Mouse (Mus musculus) splenic B cell, adult 2 months (primary cell): ENCODE results near the gene Gss.
"Not testable (repeated sequence)": the region's sequence is repeated elsewhere in the genome, so short reads cannot be mapped to it uniquely, and the experiment has no call there.

Source experiments
- DNase-seq: peaks from one replicate; pipeline ENCODE4 v3.0.0-alpha.2; 2011; ENCODE audit warnings: low read depth, low spot score
- H3K27me3 ChIP-seq: 2 replicates; pipeline ENCODE4 v1.6.1; 2012; ENCODE audit warnings: mild to moderate bottlenecking, low read length, moderate library complexity, mixed read lengths; ENCODE audit not compliant: control insufficient read depth, poor library complexity, insufficient read depth, severe bottlenecking
- H3K36me3 ChIP-seq: 2 replicates; pipeline ENCODE4 v1.6.1; 2012; ENCODE audit warnings: mild to moderate bottlenecking, low read length, moderate library complexity, mixed read lengths; ENCODE audit not compliant: control insufficient read depth, poor library complexity, insufficient read depth, severe bottlenecking

The Gss gene

DNA sequence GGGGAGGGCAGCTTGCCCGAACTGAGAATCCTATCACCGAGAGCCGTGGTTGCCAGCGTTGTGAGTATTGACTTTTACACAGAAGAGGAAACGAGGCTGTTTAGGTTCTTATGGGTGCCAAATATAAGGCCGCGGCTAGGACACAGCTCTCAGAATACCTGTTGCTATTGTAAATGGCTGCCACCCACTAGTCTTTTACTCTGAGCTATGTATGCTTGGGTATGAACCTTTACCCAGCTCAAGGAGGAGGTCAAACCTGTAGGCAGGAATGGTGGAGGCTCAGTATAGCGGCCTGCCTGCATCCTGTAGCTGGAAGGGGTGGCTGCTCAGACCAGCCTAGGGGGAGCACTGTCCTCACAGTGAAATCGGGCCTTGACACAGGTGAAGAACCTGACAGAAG, 35.5 kb upstream of the Gss start:
- H3K36me3 ChIP-seq, result no peaks in the 10 kb centered on the region; the same call in 1 of the 2 replicates
- H3K27me3 ChIP-seq, result no peaks in the 10 kb centered on the region
- DNase-seq, result no peak

DNA sequence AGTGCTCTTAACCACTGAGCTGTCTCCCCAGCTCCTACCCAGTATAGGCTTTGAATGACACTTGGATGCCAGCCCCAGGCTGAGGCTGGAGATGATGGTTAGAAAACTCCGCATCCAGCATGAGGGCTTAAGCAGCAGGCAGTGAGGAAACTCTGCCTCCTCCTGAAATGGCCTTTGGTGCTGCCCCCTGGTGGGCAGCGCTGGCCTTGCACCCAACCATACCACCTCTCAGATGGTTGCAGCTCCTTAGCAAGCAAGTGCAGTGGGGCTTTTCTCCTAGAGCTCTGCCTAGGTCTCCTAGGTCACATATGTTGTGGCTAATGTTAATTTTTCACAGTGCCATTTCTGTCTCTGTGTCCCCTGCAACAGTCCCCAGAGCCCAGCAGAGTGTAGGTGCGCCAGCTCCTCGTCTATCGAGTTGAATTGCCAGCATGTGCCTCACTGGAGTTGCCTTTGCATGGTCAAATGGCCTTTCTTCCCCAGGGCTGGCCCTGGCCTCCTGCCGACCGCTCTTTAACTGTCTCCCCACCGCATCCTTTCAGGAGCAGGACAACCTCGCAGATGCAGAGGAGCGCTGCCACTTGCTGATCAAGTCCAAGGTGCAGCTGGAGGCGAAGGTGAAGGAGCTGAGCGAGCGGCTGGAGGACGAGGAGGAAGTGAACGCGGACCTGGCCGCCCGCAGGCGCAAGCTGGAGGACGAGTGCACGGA, 34.6 kb upstream of the Gss start:
- DNase-seq, result peak; percentile 82
- Histone ChIP-seq H3K27me3 (no peaks in the 10 kb centered on the region), H3K36me3 (no peaks in the 10 kb centered on the region)

GRCm38 (mm10) chr2:155626277-155626676, 33.7 kb upstream of the Gss start:
- DNase-seq, result no peak
- Histone ChIP-seq H3K36me3 (no peaks in the 10 kb centered on the region), H3K27me3 (no peaks in the 10 kb centered on the region)

DNA sequence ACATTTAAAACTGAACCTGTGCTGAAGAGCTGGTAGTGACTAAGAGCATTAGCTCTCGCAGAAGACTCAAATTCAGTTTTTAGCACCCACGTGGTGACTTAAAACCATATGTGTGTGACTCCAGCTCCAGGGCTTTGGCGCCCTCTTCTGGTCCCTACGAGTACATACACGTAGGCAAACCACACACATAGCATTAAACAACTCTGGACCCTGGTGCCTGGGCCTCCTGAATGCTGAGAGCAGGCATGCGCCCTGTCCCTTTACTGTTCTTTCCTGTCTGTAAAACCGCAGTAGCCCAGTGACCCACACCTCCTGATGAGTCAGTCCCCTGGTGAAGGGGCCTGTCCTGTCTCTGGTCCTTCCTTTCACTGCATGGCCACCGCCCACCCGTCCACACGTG, 32.1 kb upstream of the Gss start:
- H3K36me3 ChIP-seq, result no peaks in the 10 kb centered on the region
- peak; percentile 69 for DNase-seq
- no peaks in the 10 kb centered on the region for H3K27me3 ChIP-seq

DNA sequence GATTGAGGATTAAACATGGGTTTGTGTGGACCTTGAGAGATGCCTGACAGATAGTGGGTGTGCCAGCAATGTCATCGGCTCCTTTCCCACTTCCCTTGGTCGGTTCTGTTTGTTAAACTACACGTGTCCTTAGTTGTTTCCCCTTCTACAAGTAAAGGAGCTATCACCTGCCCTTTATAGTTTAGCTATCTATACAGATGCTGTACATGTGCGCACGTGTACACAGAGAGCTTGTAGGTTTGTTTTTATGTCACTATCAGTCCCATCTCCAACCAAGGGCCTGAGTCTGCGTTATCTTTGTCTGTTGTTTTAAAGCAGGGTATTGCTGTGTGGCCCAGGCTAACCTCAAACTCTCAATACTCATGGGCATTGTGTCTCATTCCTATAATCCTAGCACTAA, 31.4 kb upstream of the Gss start:
- Histone ChIP-seq H3K36me3 (no peaks in the 10 kb centered on the region), H3K27me3 (no peaks in the 10 kb centered on the region)
- DNase-seq, result no peak

GRCm38 (mm10) chr2:155622606-155623005, 30.0 kb upstream of the Gss start:
- no peaks in the 10 kb centered on the region for H3K36me3 ChIP-seq

DNA sequence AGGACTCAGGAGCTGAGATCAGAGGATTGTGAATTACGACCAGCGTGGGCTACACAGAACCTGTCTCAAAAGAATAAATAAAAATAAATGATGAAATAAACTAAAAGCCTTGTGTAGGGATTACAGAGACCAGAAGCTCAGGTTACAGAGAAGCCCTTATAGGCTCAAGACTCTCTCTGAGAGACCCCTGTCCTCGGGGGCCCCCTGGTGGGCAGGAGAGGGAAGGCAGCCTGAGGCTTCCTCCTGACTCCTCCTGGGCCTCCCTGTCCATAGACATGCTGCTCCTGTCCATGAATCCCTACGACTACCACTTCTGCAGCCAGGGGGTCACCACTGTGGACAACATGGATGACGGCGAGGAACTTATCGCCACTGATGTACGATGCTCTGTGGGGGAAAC, 27.2 kb upstream of the Gss start:
- Histone ChIP-seq H3K27me3 (no peaks in the 10 kb centered on the region), H3K36me3 (no peaks in the 10 kb centered on the region)
- DNase-seq, result peak; percentile 81

More at GRCm38 (mm10) chr2:155622606-155623005, 30.0 kb upstream of the Gss start:
- no peak for DNase-seq
- no peaks in the 10 kb centered on the region for H3K27me3 ChIP-seq

DNA sequence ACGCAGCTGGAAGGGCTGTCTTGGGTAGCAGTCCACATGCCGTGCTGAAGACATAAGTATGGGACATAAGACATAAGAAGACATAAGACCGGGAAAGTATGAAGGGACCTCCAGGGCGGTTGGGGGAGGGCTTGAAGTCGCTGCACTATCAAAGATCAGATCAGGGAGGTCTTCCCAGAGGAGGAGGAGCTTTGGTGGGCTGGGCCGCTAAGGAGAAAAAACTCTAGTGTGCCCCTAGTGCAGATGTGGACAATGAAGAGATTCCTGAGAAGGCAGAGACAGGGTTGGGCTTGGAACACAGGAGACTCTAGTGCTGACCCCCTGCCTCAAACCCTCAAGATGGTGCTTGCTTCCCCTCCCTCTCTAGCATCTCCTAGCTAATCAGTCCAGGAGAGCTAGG, 24.4 kb upstream of the Gss start:
- Histone ChIP-seq H3K27me3 (no peaks in the 10 kb centered on the region), H3K36me3 (no peaks in the 10 kb centered on the region)
- no peak for DNase-seq

GRCm38 (mm10) chr2:155613953-155614352, 21.3 kb upstream of the Gss start:
- Histone ChIP-seq H3K36me3 (no peaks in the 10 kb centered on the region), H3K27me3 (no peaks in the 10 kb centered on the region)
- DNase-seq, result no peak

- Histone ChIP-seq H3K27me3 (no peaks in the 10 kb centered on the region), H3K36me3 (no peaks in the 10 kb centered on the region)
- DNase-seq, result peak; percentile 67
These were observed 20.7 kb upstream of the Gss start for GRCm38 (mm10) chr2:155613326-155613755.

DNA sequence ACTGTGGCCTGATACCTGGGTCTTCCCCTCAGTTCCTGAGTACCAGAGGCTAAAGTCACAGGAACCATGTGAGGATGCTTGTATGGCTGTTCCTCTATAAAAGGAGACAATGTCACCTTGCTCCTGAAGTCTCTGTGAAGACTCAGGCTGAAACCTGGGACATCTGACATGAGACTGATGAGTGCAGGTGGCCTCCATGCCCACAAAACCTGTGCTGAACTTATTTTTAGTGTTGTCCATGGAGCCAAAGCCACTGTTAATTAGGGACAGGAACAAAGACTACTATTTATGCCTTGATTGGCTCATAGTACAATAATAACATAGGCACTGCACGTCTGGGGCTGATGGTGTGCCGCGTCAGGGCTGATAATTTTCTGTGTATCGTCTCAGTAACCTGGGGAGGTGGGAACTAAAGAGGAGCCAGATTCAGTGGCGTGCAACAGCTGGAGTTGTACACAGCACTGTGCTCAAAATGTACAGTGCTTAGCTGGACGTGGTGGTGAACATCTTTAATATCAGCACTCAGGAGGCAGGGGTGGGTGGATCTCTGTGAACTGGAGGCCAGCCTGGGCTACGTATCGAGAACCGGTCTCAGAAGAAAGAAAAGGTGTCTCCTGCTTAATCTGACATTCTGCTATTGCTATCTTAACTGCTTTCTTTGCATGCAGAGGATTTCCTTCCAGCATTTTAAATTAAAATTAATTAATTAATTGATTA, 19.4 kb upstream of the Gss start:
- no peak for DNase-seq
- no peaks in the 10 kb centered on the region for H3K27me3 ChIP-seq
- no peaks in the 10 kb centered on the region for H3K36me3 ChIP-seq

DNA sequence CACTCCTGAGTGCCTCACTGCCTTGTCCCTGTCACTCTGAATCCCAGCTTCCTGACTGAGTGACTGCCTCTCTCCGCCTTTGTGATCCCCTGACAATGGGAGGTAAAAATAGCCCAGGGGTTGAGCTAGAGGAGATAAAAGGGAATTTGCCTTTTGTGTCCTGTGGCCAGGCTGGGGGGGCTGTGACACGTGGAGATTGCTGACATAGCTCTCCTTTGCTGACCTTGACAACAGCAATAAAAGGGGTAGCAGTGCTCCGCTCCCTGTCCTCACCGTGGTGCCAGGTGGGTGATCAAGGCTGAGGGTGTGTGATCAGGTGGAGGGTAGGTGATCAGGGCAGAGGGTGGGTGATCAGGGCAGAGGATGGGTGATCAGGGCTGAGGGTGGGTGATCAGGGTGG, 18.4 kb upstream of the Gss start, which contains the start of gene Myh7b:
Myh7b (plus strand) TSS at position 235 of the 400 bp plus-strand sequence.
- Histone ChIP-seq H3K36me3 (no peaks in the 10 kb centered on the region), H3K27me3 (no peaks in the 10 kb centered on the region)
- no peak for DNase-seq

- Histone ChIP-seq H3K36me3 (no peaks in the 10 kb centered on the region), H3K27me3 (no peaks in the 10 kb centered on the region)
- no peak for DNase-seq
These were observed 13.8 kb upstream of the Gss start for GRCm38 (mm10) chr2:155606360-155606759.

DNA sequence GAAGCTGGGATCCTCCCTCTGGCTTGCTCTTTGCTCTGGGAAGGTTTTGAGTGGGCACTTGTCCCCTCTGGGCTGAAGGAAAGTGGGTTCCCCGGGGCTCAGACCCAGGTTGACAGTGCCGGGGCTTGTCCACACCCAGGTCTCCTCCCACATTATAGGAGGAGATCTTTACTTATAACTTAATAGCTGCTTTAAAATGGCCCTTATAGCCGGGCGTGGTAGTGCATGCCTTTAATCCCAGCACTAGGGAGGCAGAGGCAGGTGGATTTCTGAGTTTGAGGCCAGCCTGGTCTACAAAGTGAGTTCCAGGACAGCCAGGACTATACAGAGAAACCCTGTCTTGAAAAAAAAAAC, 12.6 kb upstream of the Gss start:
- H3K36me3 ChIP-seq, DNase-seq, H3K27me3 ChIP-seq: not testable (repeated sequence)

GRCm38 (mm10) chr2:155604560-155605235, 12.1 kb upstream of the Gss start:
- no peaks in the 10 kb centered on the region for H3K36me3 ChIP-seq
- no peak for DNase-seq

More at GRCm38 (mm10) chr2:155604560-155605235, 12.1 kb upstream of the Gss start:
- no peaks in the 10 kb centered on the region for H3K27me3 ChIP-seq
